9 mouse cellular contexts compared by ENCODE assay signal in the genomic region with DNA sequence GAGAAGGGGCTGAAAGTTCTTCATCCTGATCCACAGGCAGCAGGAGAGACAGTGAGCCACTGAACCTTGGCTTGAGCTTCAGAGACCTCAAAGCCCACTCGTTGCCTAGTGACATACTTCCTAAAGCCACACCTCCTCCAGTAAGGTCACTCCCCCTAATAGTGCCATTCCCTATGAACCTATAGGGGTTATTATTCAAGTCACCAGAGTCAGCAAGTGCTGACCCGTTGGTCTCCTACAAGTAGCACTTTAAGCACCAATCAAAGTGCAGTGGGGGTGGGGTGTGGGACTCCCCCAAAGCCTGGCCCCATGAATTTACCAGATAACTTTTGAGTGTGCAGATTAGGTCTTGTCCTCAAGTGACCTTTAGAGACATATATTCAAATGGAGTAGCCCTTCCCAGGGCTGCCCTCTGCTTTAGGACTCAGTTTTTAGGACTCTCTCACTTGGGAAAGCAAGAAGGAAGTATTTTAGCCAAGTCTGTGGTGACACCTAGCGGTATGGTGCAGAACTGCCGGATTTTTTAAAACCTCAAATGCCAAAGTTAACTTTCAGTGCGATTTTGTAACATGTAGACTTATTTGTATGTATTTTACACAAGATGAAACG. TPM values are rescaled to one million over a fixed set of nuclear protein-coding genes. Genes with fewer than 3 reads are reported as not detected.
DNase-seq lines count a peak whose midpoint lies in the region; ATAC-seq and TF ChIP-seq lines count a peak whose summit lies in the region.
"Had no signal": no experiment of that assay in that cellular context is flagged by ENCODE, and none has a peak within 500 bp of the region (broad histone marks: within the 10 kb centered on the region; RNA-seq: fewer than 3 reads in every experiment).

Gene Blcap (minus strand): TSS at position 51 of the 609 bp plus-strand sequence.

- intact Hi-C loops in left cerebral cortex, postnatal 10 days (cut with DNase I): loop anchor here (5.0 to 10.0 kb wide), 3 partner anchors 229 to 437 kb away; partner anchors contain the start of gene Samhd1

- no peak for TF ChIP-seq POLR2A in spleen, adult 2 months (IDR thresholded peaks at IDR 0.05; ENCODE audit: low read depth, low read length)
- TF ChIP-seq POLR2A in small intestine, adult 2 months (IDR thresholded peaks at IDR 0.05; ENCODE audit: low read depth, low read length): no peak

- H3K9ac ChIP-seq in hindbrain, embryonic 16.5 days (ENCODE audit: low read depth, low read length): no peak within 1 kb of the TSS

- WGBS in spleen, adult 2 months: 10% methylated on average over 6 of the region's 6 CpGs
- WGBS in hindbrain, embryonic 16.5 days: 9% methylated on average over 6 of the region's 6 CpGs
- WGBS in small intestine, adult 2 months: 7% methylated on average over 6 of the region's 6 CpGs

- peak; percentile 43; the same call in 1 of the 2 replicates for TF ChIP-seq CTCF in spleen, adult 2 months (IDR thresholded peaks at IDR 0.05; ENCODE audit: extremely low read depth, insufficient read depth, insufficient read length, insufficient replicate concordance)
- TF ChIP-seq CTCF in small intestine, adult 2 months (IDR thresholded peaks at IDR 0.05; ENCODE audit: extremely low read depth, insufficient read length, insufficient replicate concordance, low read depth, low read length): peak; percentile 25; the same call in 1 of the 2 replicates

- ATAC-seq in hindbrain, embryonic 16.5 days: no peak; the same call in 1 of the 2 replicates
- ATAC-seq in megakaryocyte progenitor cell, adult 5-6 weeks (replicated peaks; ENCODE audit: poor library complexity): peak; percentile 63

- no peaks in the 10 kb centered on the region for H3K36me3 ChIP-seq in spleen, adult 2 months (ENCODE audit: control insufficient read depth, insufficient read depth, low read length)
- no peaks in the 10 kb centered on the region for H3K36me3 ChIP-seq in hindbrain, embryonic 16.5 days (ENCODE audit: control insufficient read depth, insufficient read depth, low read length)
- H3K36me3 ChIP-seq in small intestine, adult 2 months (ENCODE audit: control insufficient read depth, insufficient read depth, low read length): no peaks in the 10 kb centered on the region

- H3K27ac ChIP-seq in spleen, adult 2 months (ENCODE audit: insufficient read depth, low read length): no peak within 1 kb of the TSS
- no peak within 1 kb of the TSS for H3K27ac ChIP-seq in hindbrain, embryonic 16.5 days (ENCODE audit: low read depth, low read length)
- no peak within 1 kb of the TSS for H3K27ac ChIP-seq in small intestine, adult 2 months (ENCODE audit: insufficient read depth, low read depth, low read length)

- no peak within 1 kb of the TSS for H3K4me2 ChIP-seq in hindbrain, embryonic 16.5 days (ENCODE audit: low read length)

- no peaks in the 10 kb centered on the region for H3K9me3 ChIP-seq in hindbrain, embryonic 16.5 days (ENCODE audit: control insufficient read depth, low read length)

- DNase-seq in spleen, adult 2 months (ENCODE audit: low read depth in 1 of 2, low spot score in 2 of 2): peak; percentile 26 to 28
- no peak for DNase-seq in spleen, postnatal 14 days (ENCODE audit: low spot score in 2 of 2)
- peak; percentile 44 to 70 for DNase-seq in cerebellum, postnatal 36 days
- peak; percentile 28 to 38 for DNase-seq in gastrocnemius, adult 8-10 months (ENCODE audit: low spot score in 2 of 2)
- DNase-seq in left cerebral cortex, postnatal 10 days (ENCODE audit: extremely low spot score in 1 of 2, low spot score in 2 of 2): peak in 1 of 2 experiments; percentile 64

- no peaks in the 10 kb centered on the region for H3K27me3 ChIP-seq in spleen, adult 2 months (ENCODE audit: control insufficient read depth, insufficient read depth, low read length)
- H3K27me3 ChIP-seq in hindbrain, embryonic 16.5 days (replicated peaks; ENCODE audit: control insufficient read depth, insufficient read depth, low read length): no peaks in the 10 kb centered on the region
- H3K27me3 ChIP-seq in small intestine, adult 2 months (ENCODE audit: control insufficient read depth, insufficient read depth, low read length): no peaks in the 10 kb centered on the region; the same call in 1 of the 2 replicates

- no peak within 1 kb of the TSS for H3K4me3 ChIP-seq in spleen, adult 2 months (ENCODE audit: extremely low read depth, insufficient read depth, insufficient read length)
- H3K4me3 ChIP-seq in hindbrain, embryonic 16.5 days (ENCODE audit: low read length): no peak within 1 kb of the TSS
- H3K4me3 ChIP-seq in small intestine, adult 2 months (ENCODE audit: low read depth, low read length): no peak within 1 kb of the TSS
- H3K4me3 ChIP-seq: erythroblast, embryonic 14.5 days had no signal

- H3K4me1 ChIP-seq in spleen, adult 2 months (ENCODE audit: control insufficient read depth, insufficient read depth, insufficient read length): peaks cover 8% of the 10 kb centered on the region; the same call in 1 of the 2 replicates
- H3K4me1 ChIP-seq in hindbrain, embryonic 16.5 days (ENCODE audit: control insufficient read depth, insufficient read depth, low read depth, low read length): peaks cover 6% of the 10 kb centered on the region
- peaks cover 7% of the 10 kb centered on the region; the same call in 1 of the 2 replicates for H3K4me1 ChIP-seq in small intestine, adult 2 months (ENCODE audit: control insufficient read depth, insufficient read depth, insufficient read length, low read length)

RNA-seq across cellular contexts. Expression of gene Blcap, which starts in this region (rescaled TPM):
- 17.1 and 18.7 TPM in 2 replicates for polyA plus RNA-seq in spleen, adult 2 months (2012; rRNA removed)
- 10 to 100 TPM; 28.7 to 37.0 (median 33.3) TPM for total RNA-seq in gastrocnemius, adult 8-10 months (2022)
- 288 and 298 TPM in 2 replicates for polyA plus RNA-seq in hindbrain, embryonic 16.5 days (2015; fragmentation: Nextera tagmentation; extraction: Ambion mirVana)
- 100 to 1,000 TPM; 136 TPM for total RNA-seq in left cerebral cortex, postnatal 10 days (2021)
- 12.8 and 16.0 TPM in 2 replicates for total RNA-seq in megakaryocyte progenitor cell, adult 5-6 weeks (2015)
- total RNA-seq in megakaryocyte progenitor cell, adult 5-6 weeks (2017): 5.1 and 8.6 TPM in 2 replicates
- polyA plus RNA-seq in small intestine, adult 2 months (2012; rRNA removed): 15.7 and 30.8 TPM in 2 replicates

Comparison
In these comparisons a context has a peak if more than half of its experiments do, and no peak if none do; other contexts are left out.
1. DNase-seq: peak in spleen, adult 2 months (2 of 2), cerebellum, postnatal 36 days (2 of 2) and gastrocnemius, adult 8-10 months (2 of 2); none in spleen, postnatal 14 days (0 of 2).